Mouse (Mus musculus) mammary gland, adult 2 months (tissue): Measurements from ENCODE around the gene Olfr1313. TPM values are rescaled to one million over a fixed set of nuclear protein-coding genes. Genes with fewer than 3 reads are reported as not detected.

Experiments used
- polyA plus RNA-seq: library from polyadenylated mRNA; depleted of rRNA; stranded (reverse); fragments of >200 nt; gene quantifications from 2 replicates; pipeline ENCODE4 v1.2.3, GENCODE M21; 2012; ENCODE audit warnings: low replicate concordance; rRNA removed

Gene Olfr1313
- not detected in 2 replicates for polyA plus RNA-seq

DNA sequence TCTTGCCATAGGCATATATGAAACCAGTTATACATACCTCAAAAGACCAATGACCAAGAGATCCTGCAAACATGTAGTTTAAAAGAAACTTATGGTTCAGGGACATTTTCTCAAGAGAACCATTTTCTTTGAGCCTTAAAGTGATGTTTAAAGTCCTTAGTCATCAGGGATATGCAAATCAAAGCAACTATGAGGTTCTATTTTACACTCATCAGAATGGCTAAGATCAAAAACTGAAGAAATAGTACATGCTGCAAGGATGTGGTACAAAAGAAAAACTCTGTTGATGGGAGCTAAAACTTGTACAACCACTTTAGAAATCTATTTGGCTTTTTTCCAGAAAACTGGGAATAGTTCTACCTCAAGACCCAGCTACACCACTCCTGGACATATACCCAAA lies at the start of gene Olfr1313:
Gene Olfr1313, minus strand, starts transcription at position 101 of the 400 bp plus-strand sequence.

GRCm38 (mm10) chr2:112115340-112115739 lies 37.7 kb upstream of the Olfr1313 start, which contains the start of gene Olfr1315-ps1:
Gene Olfr1315-ps1, minus strand, starts transcription at chr2:112115440.

DNA sequence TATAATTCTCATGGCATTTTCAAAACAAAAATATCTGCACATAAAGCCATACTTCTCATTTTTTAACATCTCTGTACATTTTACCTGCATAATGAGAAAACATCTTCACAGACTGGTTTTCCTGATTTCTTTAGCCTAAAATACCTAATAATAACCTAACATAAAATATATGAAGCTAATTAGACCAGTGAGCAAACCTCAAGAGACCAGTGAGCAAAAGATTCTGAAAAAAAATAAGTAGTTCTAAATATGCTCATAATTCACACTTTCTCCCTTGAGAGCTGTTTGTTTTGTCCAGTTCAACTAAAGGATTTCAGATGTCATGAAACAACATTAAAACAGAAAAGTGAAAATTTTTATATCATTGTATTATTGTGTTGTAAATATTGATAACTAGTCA lies 19.0 kb upstream of the Olfr1313 start, which contains the start of gene Olfr1314:
Gene Olfr1314, minus strand, starts transcription at position 101 of the 400 bp plus-strand sequence.

DNA sequence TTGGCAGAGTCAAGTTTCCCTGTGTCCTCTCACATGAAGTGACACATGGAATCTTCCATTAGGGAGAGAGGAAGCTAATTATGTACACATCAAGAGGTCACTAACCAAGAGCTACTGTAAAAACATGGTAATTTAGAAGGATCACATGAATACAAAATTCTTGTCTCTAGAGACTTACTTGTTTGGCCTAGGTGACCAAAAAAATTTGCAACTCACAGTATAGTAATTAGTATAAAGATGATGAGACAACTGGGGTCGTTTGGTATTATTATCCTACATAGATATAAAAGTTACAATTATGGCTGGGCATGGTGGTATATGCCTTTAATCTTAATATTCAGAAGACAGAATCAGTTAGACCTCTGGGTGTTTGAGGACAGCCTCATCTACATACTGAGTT lies 27.5 kb downstream of the Olfr1313 start, which contains the start of gene Olfr1312:
Gene Olfr1312, minus strand, starts transcription at position 101 of the 400 bp plus-strand sequence.

GRCm38 (mm10) chr2:112024312-112024711 lies 53.3 kb downstream of the Olfr1313 start, which contains the start of gene Olfr1311:
Gene Olfr1311, minus strand, starts transcription at chr2:112024412.

Other genes with a start within 250 kb of the Olfr1313 start
- gene Olfr1305, start 200.7 kb downstream of the Olfr1313 start, polyA plus RNA-seq: not detected in 2 replicates
- not detected in 2 replicates for gene Olfr1306, start 161.6 kb downstream of the Olfr1313 start, polyA plus RNA-seq
- gene Olfr1307, start 128.4 kb downstream of the Olfr1313 start, polyA plus RNA-seq: not detected in 2 replicates
- gene Olfr1308, start 112.9 kb downstream of the Olfr1313 start, polyA plus RNA-seq: not detected in 2 replicates
- gene Olfr1309, start 87.6 kb downstream of the Olfr1313 start, polyA plus RNA-seq: not detected in 2 replicates
- gene Olfr1310, start 65.1 kb downstream of the Olfr1313 start, polyA plus RNA-seq: not detected in 2 replicates
- gene Olfr1311, start 53.4 kb downstream of the Olfr1313 start, polyA plus RNA-seq: not detected in 2 replicates
- gene Olfr1312, start 27.6 kb downstream of the Olfr1313 start, polyA plus RNA-seq: not detected in 2 replicates
- not detected in 2 replicates for gene Olfr1314, start 18.9 kb upstream of the Olfr1313 start, polyA plus RNA-seq
- gene Olfr1315-ps1, start 37.6 kb upstream of the Olfr1313 start, polyA plus RNA-seq: not detected in 2 replicates
- gene Olfr1316, start 57.1 kb upstream of the Olfr1313 start, polyA plus RNA-seq: not detected in 2 replicates
- gene Olfr1317, start 62.5 kb upstream of the Olfr1313 start, polyA plus RNA-seq: not detected in 2 replicates
- not detected in 2 replicates for gene Olfr1318, start 76.4 kb upstream of the Olfr1313 start, polyA plus RNA-seq
- gene Lpcat4, start 161.6 kb upstream of the Olfr1313 start, polyA plus RNA-seq: 36.0 and 94.5 TPM in 2 replicates
- gene Nutm1, start 181.4 kb upstream of the Olfr1313 start, polyA plus RNA-seq: not detected in 2 replicates
- gene Nop10, start 184.1 kb upstream of the Olfr1313 start, polyA plus RNA-seq: 62.3 and 132 TPM in 2 replicates
- 35.2 and 45.7 TPM in 2 replicates for gene Slc12a6, start 188.0 kb upstream of the Olfr1313 start, polyA plus RNA-seq
- not detected in 2 replicates for gene Gm21985, start 188.5 kb upstream of the Olfr1313 start, polyA plus RNA-seq